Mouse (Mus musculus): ENCODE measurements around the gene Nasp. TPM values are rescaled to one million over a fixed set of nuclear protein-coding genes. Genes with fewer than 3 reads are reported as not detected.
"Not testable (repeated sequence)": the region's sequence is repeated elsewhere in the genome, so short reads cannot be mapped to it uniquely, and the experiment has no call there.

The Nasp gene
- 80.6 and 88.1 TPM in 2 replicates for polyA plus RNA-seq (2015; fragmentation: Nextera tagmentation; extraction: Ambion mirVana)

DNA sequence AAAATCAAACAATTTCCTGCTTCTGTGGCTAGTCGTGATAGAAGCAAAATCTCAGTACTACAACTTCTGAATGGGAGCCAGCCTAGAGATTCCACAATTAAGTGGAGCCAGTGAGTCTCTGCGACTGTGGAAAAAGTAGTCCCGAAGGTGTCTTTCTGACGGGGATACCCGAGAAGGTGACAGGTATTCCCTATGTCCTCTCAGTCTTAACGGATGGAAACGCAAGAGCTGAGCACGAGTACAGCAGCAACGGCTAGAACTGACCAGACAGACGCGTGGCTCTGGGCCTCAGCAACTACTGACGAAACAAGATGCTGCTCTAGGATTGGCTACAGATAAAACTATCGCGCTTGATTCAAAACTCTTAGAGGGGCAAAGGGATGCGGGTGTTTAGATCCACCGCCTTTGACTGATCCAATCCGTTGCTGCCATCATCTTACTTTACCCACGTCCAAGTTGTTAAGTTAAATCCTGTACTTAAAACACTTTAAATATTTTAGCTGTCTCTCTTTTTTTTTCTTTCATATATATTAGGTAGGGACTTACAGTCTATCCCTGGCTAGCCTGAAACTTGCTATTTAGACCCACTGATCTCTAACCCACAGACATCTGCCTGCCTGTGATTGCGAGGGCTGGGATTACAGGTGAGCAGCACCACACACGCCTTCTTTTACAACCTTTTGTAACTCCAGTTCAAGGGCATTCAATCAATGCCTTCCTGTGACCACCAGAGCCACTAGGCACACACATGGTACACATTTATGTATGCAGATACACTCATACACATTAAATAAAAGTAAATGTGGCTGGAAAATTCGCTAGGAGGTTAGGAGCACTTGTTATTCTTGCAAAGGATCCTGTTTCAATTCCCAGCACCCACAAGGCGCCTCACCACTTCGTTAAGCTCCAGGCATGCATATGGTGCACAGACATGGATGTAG is at the start of gene Nasp:
Gene Nasp (minus strand): TSS at position 220 of the 941 bp plus-strand sequence.
- Histone ChIP-seq H3K9ac (ENCODE audit: low read depth, low read length) (peak within 1 kb of the TSS; percentile 86), H3K27ac (ENCODE audit: low read depth, low read length) (peak within 1 kb of the TSS; percentile 96), H3K4me1 (ENCODE audit: control insufficient read depth, insufficient read depth, low read depth, low read length) (peaks cover 14% of the 10 kb centered on the region), H3K36me3 (ENCODE audit: control insufficient read depth, insufficient read depth, low read length) (no peaks in the 10 kb centered on the region), H3K4me2 (ENCODE audit: low read length) (peak within 1 kb of the TSS; percentile 90), H3K27me3 (replicated peaks; ENCODE audit: control insufficient read depth, insufficient read depth, low read length) (no peaks in the 10 kb centered on the region), H3K4me3 (ENCODE audit: low read length) (peak within 1 kb of the TSS; percentile 99), H3K9me3 (ENCODE audit: control insufficient read depth, low read length) (no peaks in the 10 kb centered on the region)
- ATAC-seq, result peak; percentile 88
- 8% methylated on average over 23 of the region's 23 CpGs for WGBS

DNA sequence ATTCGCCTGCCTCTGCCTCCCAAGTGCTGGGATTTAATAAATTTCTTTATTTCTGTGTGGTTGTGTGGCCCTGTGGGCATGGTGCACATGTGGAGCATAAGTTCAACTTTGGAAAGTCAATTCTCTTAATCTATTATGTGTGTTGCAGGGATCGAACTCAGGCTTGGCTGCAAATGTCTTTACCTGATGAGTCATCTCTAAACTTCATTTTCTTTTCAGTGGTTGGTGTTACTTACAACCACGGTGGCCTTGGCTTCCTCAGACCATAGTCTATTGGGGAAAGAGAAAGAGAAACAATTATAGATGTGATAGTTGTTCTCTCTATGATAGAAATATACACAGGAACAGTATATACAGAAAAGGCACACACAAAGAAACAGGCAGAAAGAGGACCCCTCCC is 48.3 kb upstream of the Nasp start:
- WGBS, result 86% methylated on average over 3 of the region's 3 CpGs

DNA sequence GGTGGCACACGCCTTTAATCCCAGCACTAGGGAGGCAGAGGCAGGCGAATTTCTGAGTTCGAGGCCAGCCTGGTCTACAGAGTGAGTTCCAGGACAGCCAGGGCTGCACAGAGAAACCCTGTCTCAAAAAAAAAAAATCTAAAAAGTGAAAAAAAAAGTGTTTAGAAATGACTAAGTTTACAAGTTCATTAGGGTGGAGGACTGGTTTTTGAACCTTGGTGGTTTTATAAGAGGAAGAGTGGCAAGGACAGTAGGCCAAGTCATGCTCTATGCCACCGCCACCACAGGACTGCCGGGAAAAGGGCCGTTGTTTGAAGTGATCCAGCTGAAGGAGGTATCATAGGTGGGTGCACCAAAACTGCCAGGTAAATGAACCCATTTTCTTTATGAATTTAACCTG is 47.0 kb upstream of the Nasp start:
- not testable (repeated sequence) for H3K9ac ChIP-seq (ENCODE audit: low read depth, low read length); H3K4me1 ChIP-seq (ENCODE audit: control insufficient read depth, insufficient read depth, low read depth, low read length); H3K27ac ChIP-seq (ENCODE audit: low read depth, low read length); H3K4me3 ChIP-seq (ENCODE audit: low read length); H3K4me2 ChIP-seq (ENCODE audit: low read length); H3K9me3 ChIP-seq (ENCODE audit: control insufficient read depth, low read length); ATAC-seq; H3K27me3 ChIP-seq (replicated peaks; ENCODE audit: control insufficient read depth, insufficient read depth, low read length); H3K36me3 ChIP-seq (ENCODE audit: control insufficient read depth, insufficient read depth, low read length)
- 93% methylated on average over 6 of the region's 6 CpGs for WGBS

More for the DNA sequence above, 48.3 kb upstream of the Nasp start:
- no peak overlapping the region for H3K9ac ChIP-seq (ENCODE audit: low read depth, low read length)
- no peak overlapping the region for H3K4me2 ChIP-seq (ENCODE audit: low read length)
- H3K36me3 ChIP-seq (ENCODE audit: control insufficient read depth, insufficient read depth, low read length), result no peaks in the 10 kb centered on the region
- H3K4me3 ChIP-seq (ENCODE audit: low read length), result no peak overlapping the region
- no peak for ATAC-seq
- no peaks in the 10 kb centered on the region for H3K9me3 ChIP-seq (ENCODE audit: control insufficient read depth, low read length)
- H3K4me1 ChIP-seq (ENCODE audit: control insufficient read depth, insufficient read depth, low read depth, low read length), result no peaks in the 10 kb centered on the region
- H3K27me3 ChIP-seq (replicated peaks; ENCODE audit: control insufficient read depth, insufficient read depth, low read length), result no peaks in the 10 kb centered on the region
- H3K27ac ChIP-seq (ENCODE audit: low read depth, low read length), result no peak overlapping the region

DNA sequence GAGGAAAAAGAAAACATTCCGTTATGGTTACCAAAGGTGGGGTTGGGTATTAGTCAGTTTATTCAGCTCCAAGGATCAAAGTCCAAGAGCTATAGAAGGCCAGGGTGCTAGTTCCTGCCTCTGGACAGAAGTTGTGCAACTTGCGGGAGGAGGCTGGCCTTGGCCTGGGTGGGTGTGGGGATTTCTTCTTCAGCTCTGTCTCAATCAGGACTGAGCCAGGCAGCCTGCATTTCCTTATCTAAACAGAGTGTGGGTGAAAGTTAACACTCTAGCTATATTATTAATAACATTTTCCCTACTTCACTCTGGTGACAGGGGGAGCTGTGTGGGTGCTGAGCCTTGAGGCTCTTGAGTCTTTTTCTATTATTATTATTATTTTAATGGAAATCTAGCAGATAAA is 45.0 kb upstream of the Nasp start:
- Histone ChIP-seq H3K27me3 (replicated peaks; ENCODE audit: control insufficient read depth, insufficient read depth, low read length) (no peaks in the 10 kb centered on the region), H3K27ac (ENCODE audit: low read depth, low read length) (no peak overlapping the region), H3K9ac (ENCODE audit: low read depth, low read length) (no peak overlapping the region), H3K9me3 (ENCODE audit: control insufficient read depth, low read length) (no peaks in the 10 kb centered on the region), H3K4me3 (ENCODE audit: low read length) (no peak overlapping the region), H3K36me3 (ENCODE audit: control insufficient read depth, insufficient read depth, low read length) (no peaks in the 10 kb centered on the region), H3K4me1 (ENCODE audit: control insufficient read depth, insufficient read depth, low read depth, low read length) (no peaks in the 10 kb centered on the region), H3K4me2 (ENCODE audit: low read length) (no peak overlapping the region)
- no peak for ATAC-seq
- 86% methylated on average over 2 of the region's 2 CpGs for WGBS

DNA sequence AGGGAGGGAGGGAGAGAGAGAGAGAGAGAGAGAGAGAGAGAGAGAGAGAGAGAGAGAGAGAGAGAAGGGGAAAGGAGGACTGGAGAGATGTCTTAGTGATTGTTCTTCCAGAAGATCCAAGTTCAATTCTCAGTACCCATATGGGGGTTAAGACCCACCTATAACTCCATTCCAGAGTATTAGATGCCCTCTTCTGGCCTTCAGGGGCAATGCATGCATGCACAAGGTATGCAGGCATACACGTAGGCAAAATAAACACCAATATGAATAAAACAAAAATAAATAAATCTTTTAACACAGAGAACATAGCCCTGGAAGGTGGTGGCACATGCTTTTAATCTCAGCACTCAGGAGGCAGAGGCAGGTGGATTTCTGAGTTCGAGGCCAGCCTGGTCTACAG is 41.5 kb upstream of the Nasp start:
- Histone ChIP-seq H3K36me3 (ENCODE audit: control insufficient read depth, insufficient read depth, low read length) (no peaks in the 10 kb centered on the region), H3K4me3 (ENCODE audit: low read length) (no peak overlapping the region), H3K9me3 (ENCODE audit: control insufficient read depth, low read length) (no peaks in the 10 kb centered on the region), H3K27me3 (replicated peaks; ENCODE audit: control insufficient read depth, insufficient read depth, low read length) (no peaks in the 10 kb centered on the region), H3K9ac (ENCODE audit: low read depth, low read length) (no peak overlapping the region), H3K4me2 (ENCODE audit: low read length) (no peak overlapping the region), H3K4me1 (ENCODE audit: control insufficient read depth, insufficient read depth, low read depth, low read length) (no peaks in the 10 kb centered on the region), H3K27ac (ENCODE audit: low read depth, low read length) (no peak overlapping the region)
- no peak for ATAC-seq
- WGBS, result 58% methylated on average over 2 of the region's 2 CpGs

DNA sequence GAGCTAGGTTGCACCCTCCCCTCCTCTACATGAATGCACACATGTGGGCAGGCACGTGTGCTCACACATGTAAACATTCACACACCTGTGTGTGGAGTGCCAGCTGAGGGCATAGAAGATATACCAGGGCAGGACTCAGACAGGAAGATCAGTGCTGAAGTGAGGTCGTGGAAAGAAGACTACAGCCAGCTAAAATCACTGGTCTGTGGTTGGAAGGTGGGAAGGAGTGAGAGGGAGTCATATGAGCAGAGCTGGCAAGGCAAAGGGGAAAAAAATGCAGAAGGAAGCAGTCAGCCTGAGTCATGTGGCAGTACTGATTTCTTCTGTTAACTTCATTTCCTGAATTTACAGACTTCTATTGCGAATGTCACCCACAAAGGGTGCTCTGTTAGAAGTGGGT is 40.4 kb upstream of the Nasp start:
- H3K27ac ChIP-seq (ENCODE audit: low read depth, low read length), result no peak overlapping the region
- H3K36me3 ChIP-seq (ENCODE audit: control insufficient read depth, insufficient read depth, low read length), result no peaks in the 10 kb centered on the region
- H3K27me3 ChIP-seq (replicated peaks; ENCODE audit: control insufficient read depth, insufficient read depth, low read length), result no peaks in the 10 kb centered on the region
- no peak overlapping the region for H3K9ac ChIP-seq (ENCODE audit: low read depth, low read length)
- no peaks in the 10 kb centered on the region for H3K4me1 ChIP-seq (ENCODE audit: control insufficient read depth, insufficient read depth, low read depth, low read length)
- no peak overlapping the region for H3K4me3 ChIP-seq (ENCODE audit: low read length)
- H3K9me3 ChIP-seq (ENCODE audit: control insufficient read depth, low read length), result no peaks in the 10 kb centered on the region
- H3K4me2 ChIP-seq (ENCODE audit: low read length), result no peak overlapping the region
- 76% methylated on average over 3 of the region's 3 CpGs for WGBS
- ATAC-seq, result no peak

DNA sequence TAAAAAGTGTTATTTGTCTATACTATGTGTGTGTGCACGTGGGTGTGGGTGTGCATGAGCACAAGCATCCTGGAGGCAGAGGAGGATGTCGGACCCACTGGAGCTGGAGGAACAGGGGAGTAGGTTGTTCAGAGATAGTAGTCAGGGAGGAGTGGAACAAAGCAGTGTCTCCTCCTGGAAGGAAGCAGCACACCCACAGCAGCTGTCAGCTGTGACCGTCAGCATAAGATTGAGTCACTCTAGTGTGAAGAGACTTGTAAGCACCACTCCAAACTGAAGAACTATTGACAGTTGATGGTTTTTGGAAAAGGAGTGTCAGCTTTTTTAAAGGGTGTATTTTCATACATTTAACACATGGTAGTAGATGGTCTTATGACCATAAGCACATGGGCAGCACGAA is 38.9 kb upstream of the Nasp start:
- H3K4me3 ChIP-seq (ENCODE audit: low read length), result no peak overlapping the region
- no peak for ATAC-seq
- H3K9ac ChIP-seq (ENCODE audit: low read depth, low read length), result no peak overlapping the region
- H3K27me3 ChIP-seq (replicated peaks; ENCODE audit: control insufficient read depth, insufficient read depth, low read length), result no peaks in the 10 kb centered on the region
- H3K4me2 ChIP-seq (ENCODE audit: low read length), result no peak overlapping the region
- H3K27ac ChIP-seq (ENCODE audit: low read depth, low read length), result no peak overlapping the region
- 70% methylated on average over 4 of the region's 4 CpGs for WGBS
- no peaks in the 10 kb centered on the region for H3K36me3 ChIP-seq (ENCODE audit: control insufficient read depth, insufficient read depth, low read length)
- H3K4me1 ChIP-seq (ENCODE audit: control insufficient read depth, insufficient read depth, low read depth, low read length), result no peaks in the 10 kb centered on the region
- H3K9me3 ChIP-seq (ENCODE audit: control insufficient read depth, low read length), result no peaks in the 10 kb centered on the region

DNA sequence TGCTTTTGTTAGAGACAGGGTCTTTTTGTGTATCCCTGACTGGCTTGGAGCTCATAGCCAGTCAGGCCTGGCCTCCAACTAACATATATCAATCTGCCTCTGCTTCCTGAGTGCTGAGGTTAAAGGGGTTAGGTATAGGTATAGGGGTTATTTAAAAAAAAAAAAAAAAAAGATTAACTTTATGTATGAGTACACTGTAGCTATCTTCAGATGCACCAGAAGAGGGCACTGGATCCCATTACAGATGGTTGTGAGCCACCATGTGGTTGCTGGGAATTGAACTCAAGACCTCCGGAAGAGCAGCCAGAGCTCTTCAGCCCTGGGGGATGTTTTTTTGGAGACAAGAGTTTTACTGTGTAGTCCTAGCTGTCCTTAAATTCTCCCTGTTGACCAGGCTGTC is 34.3 kb upstream of the Nasp start:
- Histone ChIP-seq H3K27me3 (replicated peaks; ENCODE audit: control insufficient read depth, insufficient read depth, low read length) (no peaks in the 10 kb centered on the region), H3K4me2 (ENCODE audit: low read length) (no peak overlapping the region), H3K36me3 (ENCODE audit: control insufficient read depth, insufficient read depth, low read length) (no peaks in the 10 kb centered on the region), H3K4me1 (ENCODE audit: control insufficient read depth, insufficient read depth, low read depth, low read length) (no peaks in the 10 kb centered on the region), H3K9ac (ENCODE audit: low read depth, low read length) (no peak overlapping the region), H3K9me3 (ENCODE audit: control insufficient read depth, low read length) (no peaks in the 10 kb centered on the region), H3K4me3 (ENCODE audit: low read length) (no peak overlapping the region), H3K27ac (ENCODE audit: low read depth, low read length) (no peak overlapping the region)
- WGBS, result 92% methylated on average over 1 of the region's 1 CpGs
- ATAC-seq, result no peak

DNA sequence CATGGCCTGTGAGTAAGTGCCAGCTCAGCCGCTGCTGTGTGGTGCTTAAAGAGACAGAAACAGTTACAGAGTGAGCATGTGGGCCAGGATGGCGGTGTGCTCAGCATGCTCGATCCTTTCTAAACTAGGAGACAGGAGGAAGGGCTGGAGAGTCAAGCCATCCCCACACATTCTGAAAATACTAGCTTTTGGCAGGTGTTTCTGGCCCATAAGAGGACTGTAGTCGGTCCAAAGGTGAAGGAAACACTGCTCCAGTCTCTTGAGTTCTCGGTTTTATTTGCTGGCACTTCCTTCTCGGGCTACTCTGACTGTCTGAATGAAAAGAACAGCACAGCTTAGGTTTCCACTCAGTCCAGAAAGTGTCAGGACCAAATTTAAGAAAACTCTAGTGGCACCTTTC is 33.1 kb upstream of the Nasp start:
- Histone ChIP-seq H3K9ac (ENCODE audit: low read depth, low read length) (no peak overlapping the region), H3K9me3 (ENCODE audit: control insufficient read depth, low read length) (no peaks in the 10 kb centered on the region), H3K36me3 (ENCODE audit: control insufficient read depth, insufficient read depth, low read length) (no peaks in the 10 kb centered on the region), H3K27me3 (replicated peaks; ENCODE audit: control insufficient read depth, insufficient read depth, low read length) (no peaks in the 10 kb centered on the region; the same call in 1 of the 2 replicates), H3K4me1 (ENCODE audit: control insufficient read depth, insufficient read depth, low read depth, low read length) (no peaks in the 10 kb centered on the region), H3K4me3 (ENCODE audit: low read length) (no peak overlapping the region), H3K27ac (ENCODE audit: low read depth, low read length) (no peak overlapping the region), H3K4me2 (ENCODE audit: low read length) (no peak overlapping the region)
- no peak for ATAC-seq
- 77% methylated on average over 6 of the region's 6 CpGs for WGBS

All from hindbrain, embryonic 16.5 days (tissue).